Mouse (Mus musculus): ENCODE measurements at regions not wholly inside any gene's neighbourhood (a gene's known extent, or its start where the extent isn't known, plus 50 kb on each side); places are given as distances from the start of the nearest gene placed in this dataset.

DNA sequence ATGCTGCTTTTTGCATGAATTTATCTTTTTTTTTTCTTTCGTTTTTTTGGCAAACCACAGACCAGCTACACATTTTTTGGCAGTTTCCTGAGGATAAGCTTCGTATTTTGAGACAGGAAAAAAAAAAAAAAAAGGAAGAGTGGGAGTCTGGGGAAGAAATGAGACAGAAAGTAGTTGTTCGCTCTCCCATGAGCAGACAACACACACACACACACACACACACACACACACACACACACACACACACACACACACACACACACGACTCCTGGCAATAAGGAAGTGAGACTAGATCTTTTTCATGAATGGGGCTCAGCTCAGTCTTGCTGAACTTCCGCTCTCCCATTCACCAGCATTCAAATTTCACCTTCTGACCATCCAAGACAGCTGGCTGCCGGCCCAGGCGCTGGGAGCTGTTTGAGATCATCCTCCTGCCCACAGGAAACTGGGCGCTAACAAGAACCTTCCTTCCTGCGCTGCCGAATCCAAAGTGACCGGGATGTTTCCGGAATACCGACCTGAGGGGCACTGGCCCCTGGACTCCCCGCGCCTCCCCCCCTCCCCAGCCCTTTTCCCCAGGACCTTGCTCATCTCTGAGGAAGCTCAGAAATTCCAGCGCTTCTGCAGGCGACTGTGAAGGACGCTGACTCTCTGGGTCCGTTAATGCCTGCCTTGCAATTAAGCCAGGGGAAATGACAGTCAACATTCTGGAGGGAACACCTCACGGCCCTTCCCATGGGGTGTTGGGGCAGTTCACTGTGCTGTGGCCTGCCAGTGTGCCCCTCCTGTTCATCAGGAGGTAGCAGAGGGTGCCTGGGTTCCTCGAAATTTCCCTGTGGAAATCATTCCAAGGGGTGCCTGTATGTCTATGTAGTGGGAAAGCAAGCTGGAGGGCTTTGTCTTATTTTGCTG is 114.2 kb upstream of the Ccnd2 start:
- no peaks in the 10 kb centered on the region for H3K9me3 ChIP-seq (replicated peaks; ENCODE audit: control insufficient read depth, insufficient read depth, low read length, poor library complexity, severe bottlenecking)
- H3K27ac ChIP-seq (ENCODE audit: insufficient read depth, low read length), result no peak overlapping the region
- H3K4me3 ChIP-seq (ENCODE audit: low read depth, low read length), result no peak overlapping the region
- H3K27me3 ChIP-seq (ENCODE audit: control insufficient read depth, insufficient read depth, low read length, poor library complexity, severe bottlenecking), result no peaks in the 10 kb centered on the region
- peaks cover 2% of the 10 kb centered on the region for H3K4me1 ChIP-seq (ENCODE audit: control insufficient read depth, insufficient read depth, low read length)
- TF ChIP-seq EP300 (IDR thresholded peaks at IDR 0.05; ENCODE audit: insufficient read depth, low read depth, low read length), result no peak
- no peak for TF ChIP-seq POLR2A (IDR thresholded peaks at IDR 0.05; ENCODE audit: insufficient read depth, low read length)
- TF ChIP-seq CTCF (IDR thresholded peaks at IDR 0.05; ENCODE audit: low read depth, low read length), result no peak
- no peak overlapping the region for H3K9ac ChIP-seq (ENCODE audit: low read depth, poor library complexity, severe bottlenecking)
- H3K36me3 ChIP-seq (ENCODE audit: control insufficient read depth, insufficient read depth, low read length, poor library complexity, severe bottlenecking), result no peaks in the 10 kb centered on the region

DNA sequence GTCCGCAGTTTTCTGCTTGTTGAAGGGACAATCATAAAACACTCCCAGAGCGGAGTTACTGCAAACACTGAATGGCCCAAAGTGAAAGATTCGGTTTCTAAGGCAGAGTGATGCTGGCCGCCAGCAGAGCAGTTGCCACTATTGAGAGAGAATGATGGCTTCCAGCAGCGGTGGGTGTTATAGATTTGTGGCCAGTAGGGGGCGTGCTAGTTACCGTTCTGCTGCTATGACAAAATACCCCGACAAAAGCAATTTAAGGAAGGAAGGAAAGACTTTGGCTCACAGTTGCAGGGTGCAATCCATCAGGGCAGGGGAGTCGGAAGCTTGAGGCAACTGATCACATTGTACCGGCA is 114.8 kb upstream of the Ccnd2 start:
- Histone ChIP-seq H3K9ac (ENCODE audit: low read depth, poor library complexity, severe bottlenecking) (no peak overlapping the region), H3K36me3 (ENCODE audit: control insufficient read depth, insufficient read depth, low read length, poor library complexity, severe bottlenecking) (no peaks in the 10 kb centered on the region), H3K27ac (ENCODE audit: insufficient read depth, low read length) (no peak overlapping the region), H3K27me3 (ENCODE audit: control insufficient read depth, insufficient read depth, low read length, poor library complexity, severe bottlenecking) (no peaks in the 10 kb centered on the region), H3K4me1 (ENCODE audit: control insufficient read depth, insufficient read depth, low read length) (peaks cover 2% of the 10 kb centered on the region), H3K4me3 (ENCODE audit: low read depth, low read length) (no peak overlapping the region), H3K9me3 (replicated peaks; ENCODE audit: control insufficient read depth, insufficient read depth, low read length, poor library complexity, severe bottlenecking) (no peaks in the 10 kb centered on the region; the same call in 1 of the 2 replicates)
- TF ChIP-seq CTCF (IDR thresholded peaks at IDR 0.05; ENCODE audit: low read depth, low read length) (peak; percentile 43), EP300 (IDR thresholded peaks at IDR 0.05; ENCODE audit: insufficient read depth, low read depth, low read length) (no peak)

DNA sequence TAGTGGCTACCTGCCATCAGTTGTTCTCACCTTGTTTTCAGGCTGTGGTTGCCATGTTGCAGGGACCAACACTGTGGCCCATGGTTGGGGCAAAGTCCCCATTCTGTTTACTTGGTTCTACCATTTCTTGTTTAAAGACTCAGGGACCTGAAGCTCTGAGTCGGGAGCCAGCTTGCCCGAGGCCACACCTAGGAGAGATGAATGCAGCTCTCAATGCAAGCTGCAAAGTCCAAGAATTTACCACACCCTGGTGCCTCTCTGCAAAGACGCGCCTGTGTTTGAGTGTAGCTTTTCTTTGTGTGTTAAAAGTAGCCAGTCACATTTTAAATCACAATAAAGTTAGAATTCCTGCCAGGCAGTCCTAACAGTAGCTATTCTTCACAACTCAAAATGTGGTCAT is 117.0 kb upstream of the Ccnd2 start:
- no peaks in the 10 kb centered on the region for H3K27me3 ChIP-seq (ENCODE audit: control insufficient read depth, insufficient read depth, low read length, poor library complexity, severe bottlenecking)

DNA sequence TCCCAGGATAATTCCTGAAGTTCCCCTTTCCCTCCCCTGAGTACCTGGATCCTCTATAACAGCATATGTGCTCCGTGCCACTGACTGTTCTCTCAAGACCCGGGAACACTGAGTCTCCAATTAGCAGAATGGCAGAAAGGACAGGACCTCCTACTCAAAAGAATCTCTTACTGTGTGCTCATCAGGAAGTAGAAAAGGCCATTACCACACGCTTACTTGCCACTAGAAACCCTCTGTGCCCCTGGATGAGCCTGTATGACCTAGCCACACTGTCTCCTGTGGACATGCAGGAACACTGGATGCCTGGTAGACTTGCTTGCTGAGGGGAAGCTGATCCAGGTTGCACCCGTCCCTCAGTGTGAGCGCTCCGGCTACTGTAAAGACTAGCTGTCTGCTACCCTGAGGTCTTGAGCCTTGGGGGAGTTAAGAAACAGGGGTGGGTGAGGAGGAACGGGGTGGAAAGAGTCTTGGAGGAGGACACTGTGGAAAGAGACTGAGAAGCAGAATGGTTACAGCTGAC is 117.6 kb upstream of the Ccnd2 start:
- no peak for TF ChIP-seq POLR2A (IDR thresholded peaks at IDR 0.05; ENCODE audit: insufficient read depth, low read length)
- no peak for TF ChIP-seq CTCF (IDR thresholded peaks at IDR 0.05; ENCODE audit: low read depth, low read length)
- no peak for TF ChIP-seq EP300 (IDR thresholded peaks at IDR 0.05; ENCODE audit: insufficient read depth, low read depth, low read length)
- no peaks in the 10 kb centered on the region for H3K36me3 ChIP-seq (ENCODE audit: control insufficient read depth, insufficient read depth, low read length, poor library complexity, severe bottlenecking)
- H3K27ac ChIP-seq (ENCODE audit: insufficient read depth, low read length), result peak overlapping the region; percentile 28; the same call in 1 of the 2 replicates
- no peaks in the 10 kb centered on the region; the same call in 1 of the 2 replicates for H3K9me3 ChIP-seq (replicated peaks; ENCODE audit: control insufficient read depth, insufficient read depth, low read length, poor library complexity, severe bottlenecking)
- H3K4me3 ChIP-seq (ENCODE audit: low read depth, low read length), result peak overlapping the region; percentile 28; the same call in 1 of the 2 replicates
- no peaks in the 10 kb centered on the region for H3K27me3 ChIP-seq (ENCODE audit: control insufficient read depth, insufficient read depth, low read length, poor library complexity, severe bottlenecking)
- no peak overlapping the region for H3K9ac ChIP-seq (ENCODE audit: low read depth, poor library complexity, severe bottlenecking)
- peaks cover 2% of the 10 kb centered on the region for H3K4me1 ChIP-seq (ENCODE audit: control insufficient read depth, insufficient read depth, low read length)

More for the DNA sequence above, 117.0 kb upstream of the Ccnd2 start:
- no peaks in the 10 kb centered on the region; the same call in 1 of the 2 replicates for H3K9me3 ChIP-seq (replicated peaks; ENCODE audit: control insufficient read depth, insufficient read depth, low read length, poor library complexity, severe bottlenecking)
- no peak overlapping the region for H3K4me3 ChIP-seq (ENCODE audit: low read depth, low read length)
- no peak overlapping the region for H3K9ac ChIP-seq (ENCODE audit: low read depth, poor library complexity, severe bottlenecking)
- H3K36me3 ChIP-seq (ENCODE audit: control insufficient read depth, insufficient read depth, low read length, poor library complexity, severe bottlenecking), result no peaks in the 10 kb centered on the region
- peak overlapping the region; percentile 32; the same call in 1 of the 2 replicates for H3K27ac ChIP-seq (ENCODE audit: insufficient read depth, low read length)
- TF ChIP-seq EP300 (IDR thresholded peaks at IDR 0.05; ENCODE audit: insufficient read depth, low read depth, low read length), result no peak
- no peak for TF ChIP-seq POLR2A (IDR thresholded peaks at IDR 0.05; ENCODE audit: insufficient read depth, low read length)
- TF ChIP-seq CTCF (IDR thresholded peaks at IDR 0.05; ENCODE audit: low read depth, low read length), result no peak
- peaks cover 2% of the 10 kb centered on the region for H3K4me1 ChIP-seq (ENCODE audit: control insufficient read depth, insufficient read depth, low read length)

DNA sequence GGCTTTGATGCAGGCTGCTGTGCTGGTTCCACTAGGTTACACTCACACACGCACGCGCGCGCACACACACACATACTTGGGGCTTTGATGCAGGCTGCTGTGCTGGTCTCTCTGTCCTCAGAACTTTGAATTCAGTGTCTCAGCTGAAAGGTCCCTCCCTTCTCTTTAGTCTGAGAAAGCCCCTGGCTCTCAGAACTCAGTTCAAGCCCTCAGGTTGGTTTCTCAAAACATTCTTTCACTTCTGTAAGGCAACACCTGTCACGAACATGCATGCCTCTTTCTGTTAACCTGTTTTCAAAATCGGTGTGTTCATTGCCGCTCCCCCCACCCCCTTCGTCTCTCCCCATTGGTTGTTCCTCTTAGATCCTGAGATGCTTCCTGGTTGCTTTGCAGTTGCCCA is 118.8 kb upstream of the Ccnd2 start:
- no peak overlapping the region for H3K4me3 ChIP-seq (ENCODE audit: low read depth, low read length)
- H3K27me3 ChIP-seq (ENCODE audit: control insufficient read depth, insufficient read depth, low read length, poor library complexity, severe bottlenecking), result no peaks in the 10 kb centered on the region
- H3K9me3 ChIP-seq (replicated peaks; ENCODE audit: control insufficient read depth, insufficient read depth, low read length, poor library complexity, severe bottlenecking), result peaks cover 4% of the 10 kb centered on the region; the same call in 1 of the 2 replicates
- H3K36me3 ChIP-seq (ENCODE audit: control insufficient read depth, insufficient read depth, low read length, poor library complexity, severe bottlenecking), result no peaks in the 10 kb centered on the region
- no peak for TF ChIP-seq EP300 (IDR thresholded peaks at IDR 0.05; ENCODE audit: insufficient read depth, low read depth, low read length)
- no peak for TF ChIP-seq POLR2A (IDR thresholded peaks at IDR 0.05; ENCODE audit: insufficient read depth, low read length)
- TF ChIP-seq CTCF (IDR thresholded peaks at IDR 0.05; ENCODE audit: low read depth, low read length), result no peak
- no peak overlapping the region for H3K9ac ChIP-seq (ENCODE audit: low read depth, poor library complexity, severe bottlenecking)
- peaks cover 2% of the 10 kb centered on the region for H3K4me1 ChIP-seq (ENCODE audit: control insufficient read depth, insufficient read depth, low read length)
- H3K27ac ChIP-seq (ENCODE audit: insufficient read depth, low read length), result no peak overlapping the region

DNA sequence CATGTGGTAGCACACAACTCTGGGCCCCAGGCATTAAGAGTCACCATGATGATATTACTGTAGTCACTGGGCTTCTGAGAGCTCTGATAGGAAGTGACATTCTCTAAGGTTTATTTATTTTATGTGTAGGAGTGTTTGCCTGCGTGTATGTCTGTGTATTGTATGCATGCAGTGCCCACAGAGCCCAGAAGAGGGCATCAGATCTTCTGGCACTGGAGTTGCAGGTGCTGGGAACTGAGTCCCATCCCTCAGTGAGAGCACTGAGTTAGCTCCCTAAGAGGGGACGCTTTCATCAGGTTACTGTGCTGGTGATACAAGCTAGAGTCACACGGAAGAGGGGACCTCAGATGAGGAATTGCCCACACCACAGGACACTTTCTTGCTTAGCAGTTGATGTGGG is 119.4 kb upstream of the Ccnd2 start:
- H3K27ac ChIP-seq (ENCODE audit: insufficient read depth, low read length), result no peak overlapping the region
- peaks cover 2% of the 10 kb centered on the region for H3K4me1 ChIP-seq (ENCODE audit: control insufficient read depth, insufficient read depth, low read length)
- H3K9ac ChIP-seq (ENCODE audit: low read depth, poor library complexity, severe bottlenecking), result no peak overlapping the region
- H3K4me3 ChIP-seq (ENCODE audit: low read depth, low read length), result no peak overlapping the region
- H3K36me3 ChIP-seq (ENCODE audit: control insufficient read depth, insufficient read depth, low read length, poor library complexity, severe bottlenecking), result no peaks in the 10 kb centered on the region
- TF ChIP-seq EP300 (IDR thresholded peaks at IDR 0.05; ENCODE audit: insufficient read depth, low read depth, low read length) (no peak), CTCF (IDR thresholded peaks at IDR 0.05; ENCODE audit: low read depth, low read length) (peak; percentile 3)
- H3K9me3 ChIP-seq (replicated peaks; ENCODE audit: control insufficient read depth, insufficient read depth, low read length, poor library complexity, severe bottlenecking), result peaks cover 4% of the 10 kb centered on the region; the same call in 1 of the 2 replicates
- H3K27me3 ChIP-seq (ENCODE audit: control insufficient read depth, insufficient read depth, low read length, poor library complexity, severe bottlenecking), result no peaks in the 10 kb centered on the region
